Mouse (Mus musculus): ENCODE results near the gene Btbd18. TPM values are rescaled to one million over a fixed set of nuclear protein-coding genes. Genes with fewer than 3 reads are reported as not detected.

Gene Btbd18
- polyA plus RNA-seq, 1 experiment = 0.50 TPM

DNA sequence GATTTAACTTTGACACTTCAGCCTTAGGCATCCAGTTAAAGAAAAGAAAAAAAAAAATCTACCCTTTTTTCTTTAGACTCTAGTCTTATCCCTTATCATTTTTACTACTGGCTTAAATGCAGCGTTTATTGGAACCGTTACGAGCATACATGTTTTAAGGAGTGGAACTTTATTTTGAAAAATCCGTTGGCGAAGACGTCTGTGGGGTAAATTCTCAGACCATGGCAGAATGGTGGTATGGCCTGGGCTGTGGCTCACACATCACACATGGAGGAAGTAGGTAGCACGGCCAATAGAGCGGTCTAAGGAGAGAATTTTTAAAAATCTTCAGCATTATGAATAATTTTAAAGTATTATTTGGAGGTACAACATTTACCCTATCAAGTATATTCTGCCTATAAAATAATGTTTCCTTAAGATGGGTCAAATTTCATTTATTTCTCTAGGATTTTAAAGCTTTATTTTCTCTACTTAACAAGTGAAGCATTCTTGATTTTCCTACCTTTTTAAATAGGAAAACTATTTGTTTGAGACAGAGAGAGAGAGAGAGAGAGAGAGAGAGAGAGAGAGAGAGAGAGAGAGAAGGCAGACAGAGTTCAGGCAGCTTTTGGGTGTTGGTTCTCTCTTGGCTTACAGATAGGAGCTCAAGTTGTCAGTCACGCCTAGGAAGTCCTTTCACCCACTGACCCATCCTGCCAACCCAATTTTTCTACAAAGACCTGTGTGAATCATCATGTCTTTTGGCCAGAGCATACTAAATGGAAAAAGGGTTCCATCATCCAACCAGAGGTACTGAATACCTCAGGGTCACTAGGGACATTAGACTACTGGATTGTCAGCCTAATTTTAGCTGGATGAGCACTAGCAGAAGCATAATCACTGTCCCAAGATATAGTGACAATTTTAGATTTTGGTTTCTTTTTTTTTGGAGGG lies 57.8 kb downstream of the Btbd18 start:
- WGBS = 17% methylated on average over 9 of the region's 9 CpGs

GRCm38 (mm10) chr2:84717357-84717756 lies 58.5 kb downstream of the Btbd18 start:
- 93% methylated on average over 4 of the region's 4 CpGs for WGBS
- TF ChIP-seq CTCF (IDR thresholded peaks at IDR 0.05; ENCODE audit: control insufficient read depth, insufficient read depth, low read length) (no peak), POLR2A (IDR thresholded peaks at IDR 0.05; ENCODE audit: borderline replicate concordance, control insufficient read depth, low read depth, low read length) (no peak)
- Histone ChIP-seq H3K4me3 (replicated peaks; ENCODE audit: control insufficient read depth, low read depth, low read length) (no peak overlapping the region), H3K4me1 (ENCODE audit: control insufficient read depth, insufficient read depth, low read length) (no peaks in the 10 kb centered on the region; the same call in 1 of the 2 replicates), H3K27ac (ENCODE audit: control insufficient read depth, insufficient read depth, low read depth, low read length, poor library complexity) (no peak overlapping the region)

More for the DNA sequence above, 57.8 kb downstream of the Btbd18 start:
- peak overlapping the region; percentile 51 for H3K4me3 ChIP-seq (replicated peaks; ENCODE audit: control insufficient read depth, low read depth, low read length)
- peak overlapping the region; percentile 36; the same call in 1 of the 2 replicates for H3K27ac ChIP-seq (ENCODE audit: control insufficient read depth, insufficient read depth, low read depth, low read length, poor library complexity)
- TF ChIP-seq CTCF (IDR thresholded peaks at IDR 0.05; ENCODE audit: control insufficient read depth, insufficient read depth, low read length) (no peak), POLR2A (IDR thresholded peaks at IDR 0.05; ENCODE audit: borderline replicate concordance, control insufficient read depth, low read depth, low read length) (no peak)
- H3K4me1 ChIP-seq (ENCODE audit: control insufficient read depth, insufficient read depth, low read length) = no peaks in the 10 kb centered on the region; the same call in 1 of the 2 replicates

Other genes starting within 250 kb of the Btbd18 start
- gene Calcrl, start 233.7 kb upstream of the Btbd18 start, polyA plus RNA-seq (2011; ENCODE audit: insufficient read depth, insufficient read length, low replicate concordance, missing spikeins) = 0.79 and 3.7 TPM in 2 replicates
- 12.4 and 23.2 TPM in 2 replicates for gene Tfpi, start 182.3 kb upstream of the Btbd18 start, polyA plus RNA-seq (2011; ENCODE audit: insufficient read depth, insufficient read length, low replicate concordance, missing spikeins)
- gene Ctnnd1, start 8.3 kb upstream of the Btbd18 start, polyA plus RNA-seq (2011; ENCODE audit: insufficient read depth, insufficient read length, low replicate concordance, missing spikeins) = 11.0 and 25.2 TPM in 2 replicates
- 46.2 and 93.3 TPM in 2 replicates for gene Selenoh, start 11.7 kb downstream of the Btbd18 start, polyA plus RNA-seq (2011; ENCODE audit: insufficient read depth, insufficient read length, low replicate concordance, missing spikeins)
- gene Gm28635, start 19.0 kb downstream of the Btbd18 start, polyA plus RNA-seq (2011; ENCODE audit: insufficient read depth, insufficient read length, low replicate concordance, missing spikeins) = not detected in 2 replicates
- 20.4 and 23.6 TPM in 2 replicates for gene Med19, start 19.3 kb downstream of the Btbd18 start, polyA plus RNA-seq (2011; ENCODE audit: insufficient read depth, insufficient read length, low replicate concordance, missing spikeins)
- 23.5 and 35.9 TPM in 2 replicates for gene Tmx2, start 20.1 kb downstream of the Btbd18 start, polyA plus RNA-seq (2011; ENCODE audit: insufficient read depth, insufficient read length, low replicate concordance, missing spikeins)
- 10.8 and 14.6 TPM in 2 replicates for gene Zdhhc5, start 56.1 kb downstream of the Btbd18 start, polyA plus RNA-seq (2011; ENCODE audit: insufficient read depth, insufficient read length, low replicate concordance, missing spikeins)
- 17.4 and 25.1 TPM in 2 replicates for gene Clp1, start 68.3 kb downstream of the Btbd18 start, polyA plus RNA-seq (2011; ENCODE audit: insufficient read depth, insufficient read length, low replicate concordance, missing spikeins)
- 172 and 242 TPM in 2 replicates for gene Ypel4, start 75.0 kb downstream of the Btbd18 start, polyA plus RNA-seq (2011; ENCODE audit: insufficient read depth, insufficient read length, low replicate concordance, missing spikeins)
- gene Gm19426, start 84.6 kb downstream of the Btbd18 start, polyA plus RNA-seq (2011; ENCODE audit: insufficient read depth, insufficient read length, low replicate concordance, missing spikeins) = not detected in 2 replicates
- 29.0 and 29.7 TPM in 2 replicates for gene Serping1, start 116.4 kb downstream of the Btbd18 start, polyA plus RNA-seq (2011; ENCODE audit: insufficient read depth, insufficient read length, low replicate concordance, missing spikeins)
- gene Ube2l6, start 139.7 kb downstream of the Btbd18 start, polyA plus RNA-seq (2011; ENCODE audit: insufficient read depth, insufficient read length, low replicate concordance, missing spikeins) = 140 and 409 TPM in 2 replicates
- gene Smtnl1, start 163.6 kb downstream of the Btbd18 start, polyA plus RNA-seq (2011; ENCODE audit: insufficient read depth, insufficient read length, low replicate concordance, missing spikeins) = 0.85 TPM in 1 of 2 replicates, not detected in the other
- 21.8 and 33.8 TPM in 2 replicates for gene Timm10, start 167.9 kb downstream of the Btbd18 start, polyA plus RNA-seq (2011; ENCODE audit: insufficient read depth, insufficient read length, low replicate concordance, missing spikeins)
- 142 and 195 TPM in 2 replicates for gene Slc43a1, start 179.8 kb downstream of the Btbd18 start, polyA plus RNA-seq (2011; ENCODE audit: insufficient read depth, insufficient read length, low replicate concordance, missing spikeins)
- gene Rtn4rl2, start 227.6 kb downstream of the Btbd18 start, polyA plus RNA-seq (2011; ENCODE audit: insufficient read depth, insufficient read length, low replicate concordance, missing spikeins) = not detected in 2 replicates

All from bone marrow, adult 2 months (tissue).